Mouse (Mus musculus) thymus, adult 2 months (tissue): ENCODE results near the gene Stam2.

Experiments used
- CTCF ChIP-seq: fragments of 200-500 bp; IDR thresholded peaks from 2 replicates; pipeline ENCODE4 v1.5.1; 2012; ENCODE audit warnings: mild to moderate bottlenecking, control low read depth, low read length, moderate library complexity, borderline replicate concordance; ENCODE audit not compliant: control insufficient read depth, poor library complexity, insufficient read depth; ENCODE audit errors: extremely low read depth
- POLR2A ChIP-seq: fragments of 200-500 bp; IDR thresholded peaks from 2 replicates; pipeline ENCODE4 v1.6.1; 2012; ENCODE audit warnings: mild to moderate bottlenecking, low read length, control low read depth, moderate library complexity; ENCODE audit not compliant: control insufficient read depth, poor library complexity, insufficient read depth; ENCODE audit errors: extremely low read depth

- TF ChIP-seq POLR2A (no peak; the same call in 1 of the 2 replicates), CTCF (0 out of 2 replicates have a peak, but pooled peaks have one; percentile 11)
Observed at GRCm38 (mm10) chr2:52741681-52742255, 313 bp downstream of the Stam2 start.
